Mouse (Mus musculus) left cerebral cortex, adult 8-10 months (tissue): ENCODE measurements around the gene Ptf1a. TPM values are rescaled to one million over a fixed set of nuclear protein-coding genes. Genes with fewer than 3 reads are reported as not detected.

ENCODE experiments used
- DNase-seq, 2 experiments: peaks; one replicate each; pipeline ENCODE4 v3.0.0; 2022; ENCODE audit warnings: low spot score in 2 of 2
- total RNA-seq, 4 experiments: library from RNA; stranded (reverse); gene quantifications; 2 replicates each; pipeline ENCODE4 v1.2.4; 2022

The Ptf1a gene
- total RNA-seq, 4 experiments from 2014 or later = not detected

GRCm38 (mm10) chr2:19452531-19453055 is 7.1 kb downstream of the Ptf1a start:
- DNase-seq = no peak

GRCm38 (mm10) chr2:19455228-19455627 is 9.8 kb downstream of the Ptf1a start:
- DNase-seq = no peak

GRCm38 (mm10) chr2:19455857-19456482 is 10.5 kb downstream of the Ptf1a start:
- no peak for DNase-seq

- no peak for DNase-seq
These were observed 13.3 kb downstream of the Ptf1a start for GRCm38 (mm10) chr2:19458785-19459184.

GRCm38 (mm10) chr2:19461940-19462339 is 16.5 kb downstream of the Ptf1a start:
- DNase-seq = no peak

- no peak for DNase-seq
These were observed 44.8 kb downstream of the Ptf1a start for GRCm38 (mm10) chr2:19490262-19490661.

Other genes starting within 250 kb of the Ptf1a start
- 1 to 10 TPM in 1 of 4 experiments, under 1 TPM in 3; 0.34 to 1.1 (median 0.64) TPM for gene Armc3, start 246.4 kb upstream of the Ptf1a start, total RNA-seq
- gene Msrb2, start 74.2 kb upstream of the Ptf1a start, total RNA-seq = 10 to 100 TPM; 20.3 to 24.7 (median 21.5) TPM
- not detected for gene 4921504E06Rik, start 108.3 kb downstream of the Ptf1a start, total RNA-seq
- gene Otud1, start 212.1 kb downstream of the Ptf1a start, total RNA-seq = 10 to 100 TPM; 16.2 to 21.9 (median 20.7) TPM